Mouse (Mus musculus) heart, embryonic 11.5 days (tissue): ENCODE results near the gene Meis2. TPM values are rescaled to one million over a fixed set of nuclear protein-coding genes. Genes with fewer than 3 reads are reported as not detected.

Experiments used
- ATAC-seq: fragments of 200-750 bp; cut with Nextera tagmentation; replicated peaks from 2 replicates; pipeline ENCODE4 v1.8.0; 2017; ENCODE audit warnings: moderate library complexity; ENCODE audit not compliant: insufficient number of reproducible peaks, low FRiP score, low TSS enrichment
- H3K27ac ChIP-seq: fragments of 300-500 bp; sonication (generic); 2 replicates; pipeline ENCODE4 v1.5.1; 2014; ENCODE audit warnings: mild to moderate bottlenecking, low read depth, low read length
- H3K27me3 ChIP-seq: fragments of 300-500 bp; sonication (generic); 2 replicates; pipeline ENCODE4 v1.6.1; 2014; ENCODE audit warnings: mild to moderate bottlenecking, low read length, mixed read lengths; ENCODE audit not compliant: control insufficient read depth, insufficient read depth
- H3K36me3 ChIP-seq: fragments of 300-500 bp; sonication (generic); 2 replicates; pipeline ENCODE4 v1.6.1; 2014; ENCODE audit warnings: mild to moderate bottlenecking, low read length, moderate library complexity, mixed read lengths; ENCODE audit not compliant: control insufficient read depth, insufficient read depth
- H3K4me1 ChIP-seq: fragments of 300-500 bp; sonication (generic); 2 replicates; pipeline ENCODE4 v1.6.1; 2014; ENCODE audit warnings: low read length; ENCODE audit not compliant: control insufficient read depth, insufficient read depth
- H3K4me2 ChIP-seq: fragments of 300-500 bp; sonication (generic); 2 replicates; pipeline ENCODE4 v1.6.1; 2014; ENCODE audit warnings: mild to moderate bottlenecking, moderate library complexity
- H3K4me3 ChIP-seq: fragments of 300-500 bp; sonication (generic); 2 replicates; pipeline ENCODE4 v1.5.1; 2014; ENCODE audit warnings: low read depth, low read length
- H3K9ac ChIP-seq: fragments of 300-500 bp; sonication (generic); 2 replicates; pipeline ENCODE4 v1.6.1; 2014; ENCODE audit warnings: mild to moderate bottlenecking, low read depth, low read length, moderate library complexity
- H3K9me3 ChIP-seq: fragments of 300-500 bp; sonication (generic); replicated peaks from 2 replicates; pipeline ENCODE4 v1.6.1; 2016; ENCODE audit warnings: low read length; ENCODE audit not compliant: control insufficient read depth
- WGBS: fragments of 180-500 bp; shearing (Covaris S2); extraction: QIAGEN DNeasy Blood & Tissue Kit; methylation state at CpG from one replicate; pipeline ENCODE4 v1.1.7; 2014; ENCODE audit not compliant: insufficient replicate concordance; 5-methylcytosine and 5-hydroxymethylcytosine counted together
- polyA plus RNA-seq: library from polyadenylated mRNA; unstranded; fragments of >200 nt; fragmentation: Nextera tagmentation; extraction: Ambion mirVana; gene quantifications from 2 replicates; pipeline ENCODE4 v1.2.1, GENCODE M21; 2014

The Meis2 gene
- polyA plus RNA-seq, 1 experiment from 2014 or later: 59.8 TPM

DNA sequence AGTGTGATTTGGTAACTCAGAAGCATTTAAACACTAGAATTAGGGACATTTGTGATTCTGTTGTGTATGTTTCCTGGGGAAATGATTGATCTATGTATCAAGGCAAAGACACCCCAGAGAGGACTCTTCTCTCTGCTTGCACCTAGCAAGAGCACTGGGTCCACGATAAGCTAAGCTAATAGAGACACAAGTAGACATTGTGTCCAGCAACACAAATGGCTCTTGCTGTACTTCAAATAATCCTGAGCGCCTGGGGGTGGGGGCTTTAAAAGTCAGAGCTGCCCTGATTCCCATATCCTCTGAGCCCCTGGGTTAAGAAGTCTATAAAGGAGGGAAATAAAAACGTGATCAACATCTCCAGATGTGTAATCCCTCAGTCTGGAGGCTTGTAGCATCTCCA, 6.6 kb downstream of the Meis2 start:
- H3K4me2 ChIP-seq: peak overlapping the region; percentile 55

DNA sequence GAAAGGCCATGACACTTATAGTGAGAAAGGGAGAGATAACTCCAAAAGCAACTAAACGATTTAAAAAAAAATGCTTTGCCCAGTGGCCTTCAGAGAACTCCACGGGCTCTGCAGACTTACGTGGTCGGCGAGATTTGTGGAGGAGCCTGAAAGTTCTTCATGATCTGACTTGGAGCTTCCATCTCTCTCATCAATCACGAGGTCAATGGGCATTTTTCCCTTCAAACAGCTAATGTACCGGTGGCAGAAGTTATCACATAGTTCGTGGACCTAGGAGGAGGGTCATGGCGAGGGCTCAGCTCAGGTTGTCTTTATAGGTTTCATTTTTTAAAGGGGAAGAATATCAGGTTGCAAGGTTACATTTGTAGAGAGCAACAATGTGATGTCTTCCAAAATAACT, 7.1 kb downstream of the Meis2 start:
- peaks cover 43% of the 10 kb centered on the region for H3K4me1 ChIP-seq
- 0 out of 2 replicates have a peak overlapping the region, but pooled peaks have one; percentile 1 for H3K27ac ChIP-seq
- no peak for ATAC-seq
- H3K9me3 ChIP-seq: no peaks in the 10 kb centered on the region
- no peaks in the 10 kb centered on the region for H3K27me3 ChIP-seq
- 57% methylated on average over 9 of the region's 9 CpGs for WGBS
- H3K4me3 ChIP-seq: peak overlapping the region; percentile 8; the same call in 1 of the 2 replicates
- 0 out of 2 replicates have a peak, but pooled peaks cover 3% of the 10 kb centered on the region for H3K36me3 ChIP-seq
- H3K9ac ChIP-seq: no peak overlapping the region
- H3K4me2 ChIP-seq: peak overlapping the region; percentile 55

More for the DNA sequence above, 6.6 kb downstream of the Meis2 start:
- Histone ChIP-seq H3K4me1 (peaks cover 38% of the 10 kb centered on the region), H3K9ac (no peak overlapping the region), H3K27me3 (no peaks in the 10 kb centered on the region), H3K27ac (no peak overlapping the region), H3K36me3 (0 out of 2 replicates have a peak, but pooled peaks cover 3% of the 10 kb centered on the region), H3K4me3 (no peak overlapping the region), H3K9me3 (no peaks in the 10 kb centered on the region)
- no peak for ATAC-seq
- 57% methylated on average over 3 of the region's 3 CpGs for WGBS

DNA sequence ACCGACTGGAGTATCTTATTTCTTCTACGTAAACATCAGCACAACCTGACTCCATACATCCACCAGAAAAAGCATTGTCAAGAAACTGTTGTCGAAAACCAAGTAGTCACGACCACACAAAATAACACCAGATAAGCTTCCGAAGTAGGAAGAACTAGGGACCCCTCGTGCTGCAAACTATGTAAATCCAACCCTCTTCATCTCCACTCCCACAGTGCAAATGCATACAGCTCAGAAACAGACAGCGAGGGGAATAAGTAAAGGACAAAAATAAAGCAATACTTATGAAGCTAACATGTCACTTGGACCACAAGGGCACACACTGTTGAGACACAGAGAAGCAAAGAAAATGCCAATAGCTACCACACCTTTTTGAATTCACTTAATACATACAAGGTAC, 8.8 kb downstream of the Meis2 start:
- no peak for ATAC-seq
- Histone ChIP-seq H3K36me3 (0 out of 2 replicates have a peak, but pooled peaks cover 3% of the 10 kb centered on the region), H3K4me3 (0 out of 2 replicates have a peak overlapping the region, but pooled peaks have one; percentile 11), H3K9ac (no peak overlapping the region; the same call in 1 of the 2 replicates), H3K27me3 (no peaks in the 10 kb centered on the region), H3K4me1 (peaks cover 53% of the 10 kb centered on the region), H3K27ac (no peak overlapping the region), H3K9me3 (no peaks in the 10 kb centered on the region), H3K4me2 (peak overlapping the region; percentile 55)
- 53% methylated on average over 7 of the region's 7 CpGs for WGBS

DNA sequence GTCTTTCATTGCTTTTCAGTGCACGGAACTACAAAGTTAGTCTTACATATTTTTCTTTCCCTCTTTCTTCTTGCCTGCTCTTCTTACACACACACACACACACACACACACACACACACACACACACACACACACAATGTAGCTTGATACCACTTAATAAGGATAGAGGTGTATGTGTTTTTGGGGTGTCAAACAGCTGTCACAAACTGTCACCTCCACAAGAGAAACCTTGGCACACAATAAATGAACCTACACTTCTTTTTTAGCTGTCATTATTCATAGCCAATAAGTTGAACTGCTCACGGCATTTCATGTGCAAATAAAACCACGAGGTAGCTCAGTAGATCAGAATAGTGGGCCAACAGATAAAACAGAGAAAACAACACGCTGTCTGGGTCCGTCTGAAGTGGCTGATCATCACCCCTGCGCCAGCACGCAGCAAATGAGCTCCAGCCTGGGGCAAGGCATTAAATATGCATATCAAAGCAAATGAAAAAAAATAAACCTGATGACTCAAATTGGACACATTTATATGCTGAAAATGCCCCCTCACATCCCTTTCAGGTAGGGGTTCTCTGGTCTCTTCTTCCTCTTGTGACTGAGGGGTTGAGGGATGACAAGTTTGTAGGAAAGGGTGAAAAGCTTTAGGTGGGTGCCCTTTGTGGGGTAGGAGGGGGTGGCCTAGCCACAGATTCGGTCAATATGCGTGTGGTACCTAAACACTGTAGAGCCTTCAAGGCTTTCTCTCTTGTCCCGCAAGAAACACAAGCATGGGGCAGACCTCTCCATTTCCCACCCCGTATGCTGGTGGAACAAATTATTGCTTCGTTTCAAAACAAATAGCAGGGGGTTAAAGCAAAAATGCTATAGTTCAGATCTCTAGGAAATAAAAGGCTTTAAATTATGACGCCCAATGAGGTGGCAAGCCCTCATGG, 9.7 kb downstream of the Meis2 start:
- Histone ChIP-seq H3K4me1 (peaks cover 54% of the 10 kb centered on the region), H3K27ac (no peak overlapping the region), H3K4me3 (0 out of 2 replicates have a peak overlapping the region, but pooled peaks have one; percentile 2), H3K9me3 (no peaks in the 10 kb centered on the region), H3K36me3 (peaks cover 3% of the 10 kb centered on the region; the same call in 1 of the 2 replicates), H3K9ac (no peak overlapping the region), H3K4me2 (peak overlapping the region; percentile 55), H3K27me3 (no peaks in the 10 kb centered on the region)
- no peak for ATAC-seq
- WGBS: 58% methylated on average over 13 of the region's 13 CpGs

DNA sequence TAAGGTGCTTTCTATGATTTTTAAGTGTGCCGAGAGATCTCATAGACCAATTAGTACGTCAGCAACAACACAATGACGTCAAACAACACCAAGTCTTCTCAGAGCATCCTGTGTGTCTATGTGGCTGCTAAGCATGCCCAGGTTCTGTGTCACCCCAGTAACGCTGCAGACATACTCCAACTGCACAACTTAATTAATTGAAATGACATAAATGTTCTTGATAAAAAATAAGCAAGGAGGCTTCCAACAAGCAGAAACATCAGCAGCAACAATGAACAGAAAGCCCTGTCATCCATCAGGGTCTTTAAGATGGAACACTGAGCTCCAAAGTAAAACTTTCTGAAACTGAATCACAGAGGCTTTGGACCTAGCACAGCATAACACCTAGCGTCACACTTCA, 11.7 kb downstream of the Meis2 start:
- no peak overlapping the region for H3K4me3 ChIP-seq
- 73% methylated on average over 5 of the region's 5 CpGs for WGBS
- no peak overlapping the region for H3K4me2 ChIP-seq
- no peak for ATAC-seq
- H3K4me1 ChIP-seq: peaks cover 47% of the 10 kb centered on the region
- H3K27me3 ChIP-seq: no peaks in the 10 kb centered on the region
- peaks cover 3% of the 10 kb centered on the region; the same call in 1 of the 2 replicates for H3K36me3 ChIP-seq
- H3K9ac ChIP-seq: no peak overlapping the region
- no peaks in the 10 kb centered on the region for H3K9me3 ChIP-seq
- H3K27ac ChIP-seq: no peak overlapping the region

DNA sequence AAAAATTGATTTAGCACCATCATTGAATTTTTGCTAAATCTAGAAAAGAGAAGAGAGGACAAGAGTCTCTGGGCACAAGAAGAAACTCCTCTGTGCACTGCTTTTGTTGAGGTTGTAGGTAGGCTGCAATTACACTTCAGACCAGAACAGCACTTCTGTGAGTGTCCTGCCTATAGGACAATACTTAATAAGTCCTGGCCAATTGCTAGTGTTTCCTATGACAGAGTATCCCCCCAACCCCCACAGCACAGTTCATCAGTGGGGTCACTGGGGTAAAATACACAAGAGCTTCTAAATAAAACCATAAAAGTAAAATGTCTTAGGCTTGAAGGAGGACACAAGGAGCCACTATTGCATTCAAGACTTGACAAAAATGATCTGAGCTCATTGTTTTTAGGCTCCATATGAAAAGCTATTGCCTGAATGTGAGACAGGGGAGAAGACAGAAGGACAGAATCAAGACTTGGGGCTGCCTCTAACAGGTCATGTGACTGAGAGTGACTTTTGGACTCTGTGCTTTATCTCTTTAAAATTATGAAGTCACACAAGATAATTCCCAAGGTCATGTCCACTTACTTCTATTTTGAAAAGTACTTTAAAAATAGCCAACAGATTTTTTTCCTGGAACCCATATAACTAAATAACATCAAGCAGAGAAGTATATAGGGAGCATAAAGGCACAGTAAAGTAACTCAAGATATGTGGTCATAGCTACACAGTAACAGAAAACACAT, 12.8 kb downstream of the Meis2 start:
- H3K27ac ChIP-seq: no peak overlapping the region

DNA sequence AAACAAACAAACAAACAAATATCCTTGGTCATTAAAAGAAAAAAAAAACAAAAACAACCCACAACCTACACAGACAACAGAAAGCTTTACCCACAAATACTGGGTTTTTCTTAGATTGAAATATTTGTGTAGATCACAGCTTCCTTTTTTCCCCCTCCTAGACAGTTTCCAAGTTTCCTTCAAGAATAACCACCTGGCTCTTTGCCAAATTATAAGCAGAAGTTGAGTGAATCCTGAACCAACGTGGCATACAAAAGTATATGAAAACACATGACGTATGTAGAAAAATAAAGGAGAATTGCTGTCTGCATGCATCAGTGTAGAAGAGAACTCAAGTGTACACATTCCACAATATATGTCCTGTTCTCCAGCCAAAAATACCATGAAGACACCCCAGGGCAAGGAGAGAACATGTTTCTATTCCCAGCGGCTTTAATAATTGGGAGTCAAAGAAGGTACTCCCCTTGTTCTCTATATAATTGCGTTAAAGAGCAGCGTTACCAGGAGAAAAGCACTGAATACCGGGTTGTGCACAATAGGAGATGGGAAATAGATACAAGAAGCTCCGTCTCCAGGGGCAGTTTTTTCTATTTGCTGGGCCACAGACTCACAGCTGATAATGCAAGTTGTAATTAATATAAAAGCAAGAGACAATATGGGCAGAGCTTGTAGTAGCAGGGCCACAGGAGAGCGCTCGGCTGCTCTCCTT, 13.6 kb downstream of the Meis2 start:
- Histone ChIP-seq H3K9me3 (no peaks in the 10 kb centered on the region), H3K27ac (no peak overlapping the region), H3K9ac (no peak overlapping the region), H3K4me2 (no peak overlapping the region), H3K4me1 (peaks cover 44% of the 10 kb centered on the region), H3K36me3 (peaks cover 2% of the 10 kb centered on the region; the same call in 1 of the 2 replicates), H3K4me3 (no peak overlapping the region), H3K27me3 (no peaks in the 10 kb centered on the region)
- ATAC-seq: no peak
- 71% methylated on average over 9 of the region's 9 CpGs for WGBS

More for the DNA sequence above, 12.8 kb downstream of the Meis2 start:
- H3K9me3 ChIP-seq: no peaks in the 10 kb centered on the region
- H3K4me2 ChIP-seq: no peak overlapping the region
- H3K36me3 ChIP-seq: peaks cover 2% of the 10 kb centered on the region; the same call in 1 of the 2 replicates
- H3K27me3 ChIP-seq: no peaks in the 10 kb centered on the region
- peaks cover 43% of the 10 kb centered on the region for H3K4me1 ChIP-seq
- no peak overlapping the region for H3K4me3 ChIP-seq
- no peak overlapping the region for H3K9ac ChIP-seq
- ATAC-seq: no peak

DNA sequence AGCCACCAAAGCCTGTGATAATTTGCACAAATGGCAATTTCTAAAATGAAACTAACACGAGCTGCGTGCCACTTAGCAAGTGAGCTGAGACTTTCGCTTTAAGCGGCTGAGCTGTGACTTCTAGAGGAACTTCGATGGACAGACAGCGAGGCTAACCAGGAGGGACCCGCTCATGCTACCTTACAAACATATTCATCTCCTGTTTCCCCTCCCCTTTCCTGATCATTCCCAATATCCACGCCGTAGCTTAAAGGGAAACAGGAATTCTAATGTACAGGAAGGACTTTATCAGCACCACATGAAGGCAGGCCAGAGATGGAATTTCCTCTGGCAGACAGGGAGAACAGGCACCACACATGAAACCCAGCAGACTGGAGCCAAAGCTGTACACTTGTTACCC, 15.9 kb downstream of the Meis2 start:
- H3K36me3 ChIP-seq: peaks cover 2% of the 10 kb centered on the region; the same call in 1 of the 2 replicates
- H3K9me3 ChIP-seq: no peaks in the 10 kb centered on the region
- H3K27ac ChIP-seq: 0 out of 2 replicates have a peak overlapping the region, but pooled peaks have one; percentile 5
- WGBS: 53% methylated on average over 9 of the region's 9 CpGs
- peak overlapping the region; percentile 17 for H3K4me2 ChIP-seq
- H3K4me1 ChIP-seq: peaks cover 33% of the 10 kb centered on the region
- H3K4me3 ChIP-seq: no peak overlapping the region
- no peaks in the 10 kb centered on the region for H3K27me3 ChIP-seq
- no peak for ATAC-seq
- no peak overlapping the region for H3K9ac ChIP-seq
